ENCODE assay signal across 14 mouse cellular contexts in the genomic region with DNA sequence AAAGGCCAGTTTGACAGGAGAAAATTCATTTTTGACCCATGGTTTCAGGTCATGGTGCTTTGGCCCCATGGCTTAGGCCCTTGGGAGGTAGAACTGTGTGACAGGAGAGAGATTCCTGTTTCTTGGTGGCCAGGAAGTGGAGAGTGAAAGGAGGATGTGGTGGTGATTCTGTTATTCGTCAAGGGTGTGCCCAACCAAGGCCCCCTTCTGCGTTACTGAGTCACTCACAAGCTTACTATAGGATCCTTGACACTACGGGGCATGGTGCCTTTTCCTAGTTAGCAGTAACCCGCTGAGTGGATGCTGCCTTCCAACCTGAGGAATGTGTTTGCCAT. TPM values are rescaled to one million over a fixed set of nuclear protein-coding genes. Genes with fewer than 3 reads are reported as not detected.
A peak's percentile ranks its signal among the peaks of the same experiment; 100 is the strongest.
DNase-seq lines count a peak whose midpoint lies in the region; ATAC-seq lines count a peak whose summit lies in the region.
"Had no signal": no experiment of that assay in that cellular context is flagged by ENCODE, and none has a peak within 500 bp of the region (broad histone marks: within the 10 kb centered on the region; RNA-seq: fewer than 3 reads in every experiment).

No protein-coding gene starts in this region.

- no peak for ATAC-seq in heart, embryonic 13.5 days (ENCODE audit: extremely low read depth, insufficient number of reproducible peaks, low FRiP score, low TSS enrichment)
- ATAC-seq in heart, embryonic 11.5 days (replicated peaks; ENCODE audit: insufficient number of reproducible peaks, low FRiP score, low TSS enrichment): no peak

- peak; percentile 49 for DNase-seq in 3T3-L1 (ENCODE audit: low read depth, low spot score)
- peak; percentile 35 for DNase-seq in ZHBTc4 (ENCODE audit: low read depth, low spot score)
- no peak for DNase-seq in layer of hippocampus, adult 11-12 months (ENCODE audit: low spot score)
- no peak for DNase-seq in right cerebral cortex, postnatal 36 days (ENCODE audit: low spot score in 2 of 2)
- DNase-seq in gastrocnemius, postnatal 10 days: no peak
- DNase-seq: heart, adult 2 months; kidney, adult 18-20 months; lung, postnatal 4 days; right cerebral cortex, postnatal 25 days; thymus, postnatal 25 days had no signal

- no peak overlapping the region for H3K4me3 ChIP-seq in heart, embryonic 13.5 days
- no peak overlapping the region for H3K4me3 ChIP-seq in heart, embryonic 11.5 days (ENCODE audit: low read depth, low read length)
- peak overlapping the region; percentile 59 for H3K4me3 ChIP-seq in megakaryocyte, embryonic 14.5 days (replicated peaks)
- H3K4me3 ChIP-seq: heart, adult 2 months; limb, embryonic 15.5 days had no signal

- H3K9me3 ChIP-seq in heart, embryonic 13.5 days: no peaks in the 10 kb centered on the region
- H3K9me3 ChIP-seq in heart, embryonic 11.5 days (replicated peaks; ENCODE audit: control insufficient read depth, low read length): no peaks in the 10 kb centered on the region
- H3K9me3 ChIP-seq in megakaryocyte, embryonic 14.5 days: peaks cover 6% of the 10 kb centered on the region; the same call in 1 of the 2 replicates
- H3K9me3 ChIP-seq: limb, embryonic 15.5 days had no signal

- WGBS in heart, embryonic 13.5 days: 50% methylated on average over 4 of the region's 4 CpGs
- 44% methylated on average over 4 of the region's 4 CpGs for WGBS in heart, embryonic 11.5 days (ENCODE audit: insufficient replicate concordance)

- H3K27ac ChIP-seq in heart, embryonic 13.5 days (replicated peaks): peak overlapping the region; percentile 56
- no peak overlapping the region for H3K27ac ChIP-seq in heart, embryonic 11.5 days (ENCODE audit: low read depth, low read length)
- H3K27ac ChIP-seq: heart, adult 2 months; limb, embryonic 15.5 days had no signal

- no peaks in the 10 kb centered on the region for H3K27me3 ChIP-seq in heart, embryonic 13.5 days (replicated peaks)
- H3K27me3 ChIP-seq in heart, embryonic 11.5 days (ENCODE audit: control insufficient read depth, insufficient read depth, low read length): no peaks in the 10 kb centered on the region
- H3K27me3 ChIP-seq in megakaryocyte, embryonic 14.5 days (replicated peaks): no peaks in the 10 kb centered on the region
- H3K27me3 ChIP-seq: limb, embryonic 15.5 days had no signal

- peaks cover 8% of the 10 kb centered on the region for H3K36me3 ChIP-seq in heart, embryonic 13.5 days
- H3K36me3 ChIP-seq in heart, embryonic 11.5 days (ENCODE audit: control insufficient read depth, insufficient read depth, low read length): no peaks in the 10 kb centered on the region
- H3K36me3 ChIP-seq in megakaryocyte, embryonic 14.5 days (replicated peaks; ENCODE audit: low read length): peaks cover 31% of the 10 kb centered on the region

- H3K4me2 ChIP-seq in heart, embryonic 13.5 days: no peak overlapping the region
- no peak overlapping the region for H3K4me2 ChIP-seq in heart, embryonic 11.5 days
- H3K4me2 ChIP-seq: limb, embryonic 15.5 days had no signal

- peaks cover 19% of the 10 kb centered on the region for H3K4me1 ChIP-seq in heart, embryonic 13.5 days
- peaks cover 6% of the 10 kb centered on the region; the same call in 1 of the 2 replicates for H3K4me1 ChIP-seq in heart, embryonic 11.5 days (ENCODE audit: control insufficient read depth, insufficient read depth, low read length)
- H3K4me1 ChIP-seq in megakaryocyte, embryonic 14.5 days: peaks cover 22% of the 10 kb centered on the region
- H3K4me1 ChIP-seq: limb, embryonic 15.5 days had no signal

- H3K9ac ChIP-seq in heart, embryonic 13.5 days: no peak overlapping the region
- H3K9ac ChIP-seq in heart, embryonic 11.5 days (ENCODE audit: low read depth, low read length): no peak overlapping the region
- H3K9ac ChIP-seq: limb, embryonic 15.5 days had no signal

RNA-seq across cellular contexts. Expression of a gene that starts 50.7 kb away (rescaled TPM):
- polyA plus RNA-seq in heart, embryonic 13.5 days (2015; fragmentation: Nextera tagmentation; extraction: Ambion mirVana): 2.2 and 2.4 TPM in 2 replicates
- polyA plus RNA-seq in heart, embryonic 11.5 days (2014; fragmentation: Nextera tagmentation; extraction: Ambion mirVana): 3.1 and 3.2 TPM in 2 replicates
- 15.8 and 22.0 TPM in 2 replicates for polyA plus RNA-seq in megakaryocyte, embryonic 14.5 days (2012; ENCODE audit: insufficient read depth, low replicate concordance)
- total RNA-seq in gastrocnemius, postnatal 10 days (2021): 10 to 100 TPM; 10.2 to 10.4 TPM

Comparison
In these comparisons a context has a peak if more than half of its experiments do, and no peak if none do; other contexts are left out.
1. DNase-seq: peak in 3T3-L1 (single experiment) and ZHBTc4 (single experiment); none in layer of hippocampus, adult 11-12 months (single experiment), right cerebral cortex, postnatal 36 days (0 of 2) and gastrocnemius, postnatal 10 days (single experiment).